Mouse (Mus musculus): Measurements from ENCODE around the gene Bricd5. TPM values are rescaled to one million over a fixed set of nuclear protein-coding genes. Genes with fewer than 3 reads are reported as not detected.
A peak's percentile ranks its signal among the peaks of the same experiment; 100 is the strongest.
"Not testable (repeated sequence)": the region's sequence is repeated elsewhere in the genome, so short reads cannot be mapped to it uniquely, and the experiment has no call there.

Bricd5 gene
- total RNA-seq, 1 experiment from 2014 or later: not detected

DNA sequence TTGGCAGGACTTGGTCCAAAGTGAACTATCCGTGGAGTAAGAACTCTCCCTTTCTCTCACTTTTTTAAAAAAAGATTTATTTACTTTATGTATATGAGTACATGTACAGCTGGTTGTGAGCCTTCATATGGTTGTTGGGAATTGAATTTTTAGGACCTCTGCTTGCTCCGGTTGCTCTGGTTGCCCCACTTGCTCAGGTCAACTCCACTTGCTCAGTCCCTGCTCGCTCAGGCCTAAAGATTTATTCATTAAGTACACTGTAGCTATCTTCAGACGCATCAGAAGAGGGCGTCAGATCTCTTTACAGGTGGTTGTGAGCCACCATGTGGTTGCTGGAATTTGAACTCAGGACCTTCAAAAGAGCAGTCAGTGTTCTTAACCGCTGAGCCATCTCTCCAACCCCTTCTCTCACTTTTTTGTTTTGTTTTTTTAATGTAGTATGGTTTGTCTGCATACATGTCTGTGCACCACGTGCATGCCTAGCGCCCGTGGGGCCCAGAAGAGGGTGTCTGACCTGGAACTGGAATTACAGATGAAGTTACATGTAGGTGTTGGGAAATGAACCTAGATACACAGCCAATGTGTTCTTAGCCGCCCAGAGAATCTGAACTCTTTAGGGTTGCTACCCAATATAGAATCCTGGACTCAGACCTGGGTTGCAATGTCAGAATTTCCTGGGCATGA lies 18.0 kb upstream of the Bricd5 start:
- not testable (repeated sequence) for ATAC-seq (replicated peaks; ENCODE audit: low read depth, poor library complexity, severe bottlenecking)

DNA sequence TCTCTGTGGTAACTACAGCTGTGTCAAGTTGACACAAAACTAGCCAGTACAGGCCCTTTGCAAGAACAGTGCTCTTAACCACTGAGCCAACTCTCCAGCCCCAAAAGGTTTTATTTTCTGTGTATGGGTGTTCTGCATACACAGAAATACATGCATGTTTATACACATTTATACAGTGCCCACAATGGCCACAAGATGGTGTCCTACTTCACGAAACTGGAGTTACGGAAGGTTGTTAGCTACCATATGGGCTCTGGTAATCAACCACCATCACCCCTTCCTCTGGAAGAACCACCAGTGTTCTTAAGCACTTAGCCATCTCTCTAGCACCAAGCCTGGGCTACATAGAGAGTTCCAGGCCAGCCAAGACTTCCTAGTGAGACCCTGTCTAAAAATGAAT lies 12.1 kb upstream of the Bricd5 start:
- ATAC-seq (replicated peaks; ENCODE audit: low read depth, poor library complexity, severe bottlenecking): peak; percentile 74

DNA sequence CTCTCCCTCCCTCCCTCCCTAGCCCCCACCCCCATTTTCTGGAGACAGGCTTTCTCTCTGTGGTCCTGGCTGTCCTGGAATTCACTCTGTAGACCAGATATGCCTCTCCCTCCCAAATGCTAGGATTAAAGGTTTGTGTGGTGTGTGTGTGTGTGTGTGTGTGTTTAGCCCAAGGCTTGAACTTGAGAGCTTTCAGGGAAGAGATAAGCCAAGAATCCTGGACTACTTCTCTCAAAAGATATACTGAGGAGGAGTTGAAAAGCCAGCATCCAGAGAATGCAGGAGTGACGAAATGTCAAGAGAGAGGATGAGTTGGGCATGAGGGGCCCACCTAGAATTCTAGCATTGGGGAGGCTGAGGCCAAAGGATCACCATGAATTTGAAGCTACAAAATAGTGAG lies 10.8 kb upstream of the Bricd5 start:
- no peak for ATAC-seq (replicated peaks; ENCODE audit: low read depth, poor library complexity, severe bottlenecking)

DNA sequence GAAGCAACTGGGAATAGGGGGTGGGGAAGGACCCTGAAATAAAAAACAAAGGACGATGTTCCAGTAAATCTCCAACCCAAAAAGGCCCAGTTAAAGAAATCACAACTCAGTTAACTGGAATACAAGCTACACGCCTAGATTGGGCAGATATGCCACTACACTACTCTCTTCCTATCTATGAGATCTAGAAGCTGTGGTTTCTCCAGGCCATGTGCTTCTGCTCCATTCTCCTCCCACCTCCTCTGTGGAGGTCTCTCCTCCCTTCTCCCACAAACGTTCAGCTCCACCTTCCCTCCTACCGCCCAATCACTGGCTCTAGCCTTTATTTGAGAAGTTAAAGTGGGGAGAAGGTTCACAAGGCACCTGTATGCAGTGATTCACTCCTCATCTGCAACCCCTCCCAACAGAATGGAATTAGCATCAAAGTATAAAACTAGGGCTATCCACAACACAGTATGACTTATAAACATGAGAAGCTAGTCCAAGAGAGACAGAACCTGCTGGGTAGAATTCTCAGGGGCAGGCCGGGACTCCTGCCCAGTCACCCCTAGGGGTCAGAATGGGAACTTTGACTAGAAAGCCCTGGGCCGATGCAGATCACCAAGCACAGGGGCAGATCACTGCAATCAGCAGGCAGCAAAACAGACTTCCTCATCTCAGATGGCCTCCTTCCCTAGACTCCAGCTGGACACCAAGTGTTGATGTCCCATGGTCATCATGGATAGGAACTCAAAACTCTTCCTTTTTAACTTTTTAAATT lies 10.1 kb upstream of the Bricd5 start:
- peak; percentile 85 for ATAC-seq (replicated peaks; ENCODE audit: low read depth, poor library complexity, severe bottlenecking)

DNA sequence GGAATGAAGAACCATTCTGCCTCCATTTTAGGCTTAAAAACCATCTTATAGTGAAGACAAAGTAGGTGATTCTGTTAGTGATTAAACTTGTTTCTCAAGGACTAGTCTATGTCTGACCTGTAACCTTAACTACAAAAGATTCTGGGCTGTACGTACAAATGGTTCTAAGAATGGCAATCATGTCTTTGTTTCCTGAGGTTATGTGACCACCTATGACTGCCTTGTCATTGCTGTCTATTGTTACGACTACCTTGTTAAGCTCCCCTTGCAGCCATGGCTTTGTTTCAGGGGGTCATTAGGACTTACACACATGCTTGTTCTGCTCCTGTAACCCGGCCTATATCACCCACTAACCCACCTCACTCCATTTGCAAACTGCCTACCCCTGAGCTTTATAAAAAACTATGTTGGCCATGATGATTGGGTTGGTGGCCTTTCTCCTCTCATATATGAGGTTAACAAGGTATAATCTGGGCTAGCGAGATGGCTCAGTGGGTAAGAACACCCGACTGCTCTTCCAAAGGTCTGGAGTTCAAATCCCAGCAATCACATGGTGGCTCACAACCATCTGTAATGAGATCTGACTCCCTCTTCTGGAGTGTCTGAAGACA lies 4.9 kb upstream of the Bricd5 start:
- ATAC-seq (replicated peaks; ENCODE audit: low read depth, poor library complexity, severe bottlenecking): no peak

DNA sequence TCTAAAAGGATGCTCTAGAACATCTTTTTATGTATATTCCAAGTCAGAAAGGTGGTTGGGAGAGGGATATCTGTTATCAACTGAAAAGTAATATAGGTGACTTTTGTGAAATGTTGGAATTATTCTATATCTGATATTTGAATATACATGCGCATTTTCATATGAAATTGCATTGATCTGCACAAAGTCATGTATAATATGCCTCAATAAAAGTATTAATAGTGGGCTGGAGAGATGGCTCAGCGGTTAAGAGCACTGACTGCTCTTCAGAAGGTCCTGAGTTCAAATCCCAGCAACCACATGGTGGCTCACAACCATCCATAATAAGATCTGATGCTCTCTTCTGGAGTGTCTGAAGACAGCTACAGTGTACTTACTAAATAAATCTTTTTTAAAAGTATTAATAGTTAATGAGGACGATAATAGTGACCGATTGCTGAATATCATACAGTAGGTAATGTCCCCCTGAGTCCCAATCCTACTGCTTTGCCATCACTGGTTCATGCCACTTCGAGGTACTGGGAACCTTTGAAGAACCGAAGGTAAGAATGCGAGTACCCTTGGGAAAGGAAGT lies 4.3 kb upstream of the Bricd5 start:
- ATAC-seq (replicated peaks; ENCODE audit: low read depth, poor library complexity, severe bottlenecking): no peak

DNA sequence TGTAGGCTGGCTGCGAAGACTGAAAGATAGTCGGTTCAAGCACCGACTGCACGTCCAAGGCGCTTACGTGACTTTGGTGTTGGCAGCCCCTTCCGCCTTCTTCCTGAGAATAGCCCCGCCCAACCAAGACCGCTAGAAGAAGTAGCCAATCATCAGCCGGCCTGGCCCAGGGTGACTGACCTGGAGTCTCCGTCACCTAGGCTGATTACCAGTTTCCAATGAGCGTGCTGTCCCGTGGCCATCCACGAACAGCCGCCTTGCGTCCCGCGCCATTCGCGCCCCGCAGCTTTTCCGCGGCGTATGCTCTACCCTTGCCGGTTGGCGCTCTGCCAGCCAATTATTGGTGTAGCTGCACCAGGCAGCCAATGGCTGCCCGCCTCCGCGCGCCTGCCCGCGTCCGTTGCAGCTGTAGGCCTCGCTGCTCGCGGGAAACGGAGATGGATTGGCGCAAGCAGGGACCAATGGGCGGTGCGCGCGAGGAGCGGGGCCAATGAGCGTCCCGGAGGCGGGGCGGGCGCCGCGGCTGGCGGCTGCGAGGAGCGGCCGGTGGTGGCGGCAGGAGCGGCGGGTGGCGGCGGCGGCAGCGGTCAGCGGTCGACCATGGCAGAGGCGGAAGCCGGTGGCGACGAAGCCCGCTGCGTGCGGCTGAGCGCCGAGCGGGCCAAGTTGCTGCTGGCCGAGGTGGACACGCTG lies 3.6 kb upstream of the Bricd5 start, which contains the start of the genes E4f1 and Pgp:
Gene E4f1 (minus strand): TSS at position 404 of the 693 bp plus-strand sequence.
Gene Pgp (plus strand): TSS at position 483 of the 693 bp plus-strand sequence.
- peak; percentile 94 for ATAC-seq (replicated peaks; ENCODE audit: low read depth, poor library complexity, severe bottlenecking)

DNA sequence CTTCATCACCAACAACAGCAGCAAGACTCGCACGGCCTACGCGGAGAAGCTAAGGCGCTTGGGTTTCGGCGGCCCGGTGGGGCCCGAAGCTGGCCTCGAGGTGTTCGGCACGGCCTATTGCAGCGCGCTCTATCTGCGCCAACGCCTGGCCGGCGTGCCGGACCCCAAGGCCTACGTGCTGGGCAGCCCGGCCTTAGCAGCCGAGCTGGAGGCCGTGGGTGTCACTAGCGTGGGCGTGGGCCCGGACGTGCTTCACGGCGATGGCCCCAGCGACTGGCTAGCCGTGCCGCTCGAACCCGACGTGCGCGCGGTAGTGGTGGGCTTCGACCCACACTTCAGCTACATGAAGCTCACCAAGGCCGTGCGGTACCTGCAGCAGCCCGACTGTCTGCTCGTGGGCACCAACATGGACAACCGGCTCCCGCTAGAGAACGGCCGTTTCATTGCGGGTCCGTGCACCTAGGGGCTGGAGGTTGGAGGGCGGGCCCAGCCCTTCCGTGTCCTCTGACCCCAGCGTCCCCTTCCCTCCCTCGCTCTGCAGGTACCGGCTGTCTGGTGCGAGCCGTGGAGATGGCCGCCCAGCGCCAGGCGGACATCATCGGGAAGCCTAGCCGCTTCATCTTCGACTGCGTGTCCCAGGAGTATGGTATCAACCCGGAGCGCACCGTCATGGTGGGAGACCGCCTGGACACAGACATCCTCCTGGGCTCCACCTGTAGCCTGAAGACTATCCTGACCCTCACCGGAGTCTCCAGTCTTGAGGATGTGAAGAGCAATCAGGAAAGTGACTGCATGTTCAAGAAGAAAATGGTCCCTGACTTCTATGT lies 2.8 kb upstream of the Bricd5 start:
- no peak for ATAC-seq (replicated peaks; ENCODE audit: low read depth, poor library complexity, severe bottlenecking)

DNA sequence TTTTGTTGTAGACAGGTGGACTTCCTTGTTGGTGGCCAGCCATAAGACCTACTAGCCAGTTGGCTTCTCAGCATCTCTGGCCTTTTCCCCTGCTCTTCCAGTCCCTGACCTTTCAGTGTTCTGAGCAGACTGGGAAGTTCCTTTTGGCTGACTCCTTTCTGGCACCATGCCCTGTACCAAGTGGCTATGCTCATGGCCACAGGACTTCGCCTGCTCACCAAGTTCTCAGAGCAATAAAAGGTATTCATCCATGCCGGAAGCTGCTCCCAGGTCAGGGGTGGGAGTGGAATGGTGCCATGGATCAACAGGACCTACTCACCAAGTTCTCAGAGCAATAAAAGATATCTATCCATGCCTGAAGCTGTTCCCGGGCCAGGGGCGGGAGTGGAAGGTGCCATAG lies 1.2 kb upstream of the Bricd5 start:
- no peak for ATAC-seq (replicated peaks; ENCODE audit: low read depth, poor library complexity, severe bottlenecking)

DNA sequence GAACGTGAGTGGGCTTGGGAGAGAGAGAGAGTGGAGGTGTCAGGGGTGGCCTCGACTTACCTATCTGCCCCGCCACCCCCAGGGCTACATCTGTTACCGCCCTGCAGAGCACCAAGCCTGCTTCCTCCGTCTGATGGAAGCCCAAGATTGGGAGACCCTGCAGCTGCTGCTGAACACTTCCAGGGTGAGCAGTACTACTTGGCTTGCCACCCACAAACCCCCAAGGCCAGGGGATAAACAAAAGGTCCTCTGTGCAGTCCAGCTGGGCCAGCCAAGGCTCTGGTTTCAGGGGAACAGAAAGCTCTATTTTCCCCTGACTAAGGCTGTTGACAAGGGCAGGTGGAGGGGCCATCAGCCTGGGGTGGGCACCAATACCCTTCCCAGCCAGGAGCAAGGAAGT lies 873 bp downstream of the Bricd5 start:
- no peak for ATAC-seq (replicated peaks; ENCODE audit: low read depth, poor library complexity, severe bottlenecking)

DNA sequence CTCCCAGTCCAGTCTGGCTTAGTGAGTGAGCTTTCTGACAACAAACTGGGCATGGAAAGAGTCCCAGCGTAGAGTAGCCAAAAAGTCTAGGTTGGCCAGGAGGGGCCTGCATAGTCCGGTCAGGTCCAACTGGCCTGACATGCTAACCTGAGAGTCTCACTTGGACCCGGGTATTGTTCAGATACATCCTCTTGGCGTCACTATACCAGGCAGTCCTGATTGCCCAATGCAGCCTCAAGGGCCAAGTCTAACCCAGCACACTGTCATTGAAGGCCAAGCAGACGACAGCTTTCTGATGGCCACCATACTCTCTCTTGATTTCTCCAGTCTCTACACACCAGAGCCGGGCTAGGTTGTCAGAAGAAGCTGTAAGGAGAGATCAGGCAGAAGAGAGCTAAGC lies 1.9 kb downstream of the Bricd5 start:
- no peak for ATAC-seq (replicated peaks; ENCODE audit: low read depth, poor library complexity, severe bottlenecking)

DNA sequence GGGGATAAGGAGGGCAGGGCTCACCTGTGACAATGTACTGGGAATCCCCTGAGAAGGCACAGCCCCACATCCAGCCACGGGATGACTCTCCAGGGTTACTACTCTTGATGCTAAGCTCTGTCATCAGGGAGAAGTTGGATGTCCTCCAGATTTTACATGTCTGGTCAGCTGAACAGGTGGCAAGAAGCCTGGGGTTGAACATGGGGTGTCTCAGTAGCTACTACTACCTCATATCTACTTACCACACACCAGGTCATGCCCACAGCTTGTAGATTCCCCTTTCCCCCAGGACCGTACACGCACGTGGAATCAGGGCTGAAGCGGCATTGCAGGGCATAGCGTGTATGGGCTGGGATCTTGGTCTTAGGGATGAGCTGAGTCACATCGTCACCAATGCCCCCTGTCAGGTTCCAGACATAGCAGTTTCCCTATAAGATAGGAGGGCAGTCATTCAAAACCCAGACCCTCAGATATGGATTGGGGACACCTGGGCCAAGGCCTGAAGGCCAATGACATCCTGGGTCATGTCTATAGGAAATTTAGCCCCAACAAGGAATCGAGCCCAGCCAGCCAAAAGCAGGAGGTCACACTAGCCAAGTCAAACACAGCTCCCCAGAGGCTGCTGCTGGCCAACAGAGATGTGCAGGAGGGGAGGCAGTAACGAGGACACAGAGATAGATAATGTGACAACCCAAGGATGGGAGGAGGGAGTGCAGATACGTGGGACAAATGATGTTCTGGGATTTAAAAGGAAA lies 2.5 kb downstream of the Bricd5 start:
- ATAC-seq (replicated peaks; ENCODE audit: low read depth, poor library complexity, severe bottlenecking): no peak

DNA sequence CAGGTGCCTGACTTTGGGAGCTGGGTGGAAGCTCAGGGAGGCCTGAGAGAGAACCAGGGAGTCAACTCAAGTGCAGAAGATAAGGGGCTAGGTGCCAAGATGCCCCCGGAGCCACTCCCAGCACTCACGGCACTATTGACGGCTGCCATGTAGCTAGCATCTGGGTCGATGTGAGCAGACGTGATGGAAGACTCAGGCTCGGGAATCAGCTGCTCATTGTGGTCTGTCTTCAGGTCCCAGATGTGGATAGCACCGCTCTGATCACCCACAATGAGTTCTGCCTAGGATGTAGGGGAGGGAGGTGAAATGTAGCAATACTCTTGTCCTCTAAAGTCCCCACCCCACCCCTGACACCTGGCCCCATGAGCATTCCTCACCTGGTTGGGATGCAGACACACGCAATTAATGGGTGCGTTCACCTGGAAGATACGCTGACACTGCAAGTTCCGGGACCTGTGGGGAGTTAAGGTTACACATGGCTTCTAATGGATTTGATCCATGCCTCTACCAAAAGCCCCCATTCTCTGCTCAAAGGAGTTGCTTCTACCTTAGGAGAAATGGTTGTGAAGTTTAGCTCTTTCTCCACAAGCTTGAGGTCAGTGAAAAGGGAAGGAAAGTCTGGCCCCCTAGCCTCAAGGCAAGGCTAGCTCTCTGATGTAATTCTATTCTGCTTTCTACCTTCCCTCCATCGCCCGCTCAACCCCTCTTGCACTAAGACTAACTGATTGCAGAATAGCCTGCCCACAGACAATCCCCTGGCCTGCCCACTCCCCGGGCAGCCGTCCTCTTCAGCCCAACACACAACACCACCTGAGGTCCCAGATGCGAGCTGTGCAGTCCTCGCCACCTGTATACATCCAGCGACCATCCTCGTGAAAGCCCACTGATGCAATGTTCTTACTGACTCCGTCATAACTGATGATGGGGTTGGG lies 3.6 kb downstream of the Bricd5 start:
- ATAC-seq (replicated peaks; ENCODE audit: low read depth, poor library complexity, severe bottlenecking): no peak

DNA sequence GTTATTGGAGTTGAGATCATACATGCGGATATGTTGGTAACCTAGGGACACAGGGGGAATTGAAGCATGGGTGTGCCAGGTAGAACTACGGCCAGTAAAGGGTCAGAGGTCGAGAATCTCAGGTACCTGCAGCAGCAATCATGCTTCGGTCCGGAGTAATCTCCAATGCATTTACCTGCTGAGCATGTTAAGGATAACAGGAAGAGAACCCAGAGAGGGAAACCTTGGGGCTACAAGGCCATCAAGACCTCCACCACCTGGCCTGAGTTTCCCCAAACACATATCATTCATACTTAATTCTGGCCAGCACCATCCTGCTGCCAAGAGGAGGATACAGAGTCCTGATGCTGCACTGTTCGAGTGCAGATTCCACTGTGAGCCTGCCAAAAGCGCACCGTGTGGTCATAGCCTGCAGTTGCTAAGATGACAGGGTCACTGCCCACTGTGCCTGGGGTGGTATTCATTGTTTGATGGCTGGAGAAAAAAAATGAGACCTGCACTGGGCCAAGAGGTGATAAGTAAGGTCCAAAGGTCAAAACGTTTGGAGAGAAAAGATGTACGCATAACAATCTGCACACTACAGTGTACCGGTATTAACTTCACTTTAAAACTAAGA lies 4.4 kb downstream of the Bricd5 start:
- no peak for ATAC-seq (replicated peaks; ENCODE audit: low read depth, poor library complexity, severe bottlenecking)

DNA sequence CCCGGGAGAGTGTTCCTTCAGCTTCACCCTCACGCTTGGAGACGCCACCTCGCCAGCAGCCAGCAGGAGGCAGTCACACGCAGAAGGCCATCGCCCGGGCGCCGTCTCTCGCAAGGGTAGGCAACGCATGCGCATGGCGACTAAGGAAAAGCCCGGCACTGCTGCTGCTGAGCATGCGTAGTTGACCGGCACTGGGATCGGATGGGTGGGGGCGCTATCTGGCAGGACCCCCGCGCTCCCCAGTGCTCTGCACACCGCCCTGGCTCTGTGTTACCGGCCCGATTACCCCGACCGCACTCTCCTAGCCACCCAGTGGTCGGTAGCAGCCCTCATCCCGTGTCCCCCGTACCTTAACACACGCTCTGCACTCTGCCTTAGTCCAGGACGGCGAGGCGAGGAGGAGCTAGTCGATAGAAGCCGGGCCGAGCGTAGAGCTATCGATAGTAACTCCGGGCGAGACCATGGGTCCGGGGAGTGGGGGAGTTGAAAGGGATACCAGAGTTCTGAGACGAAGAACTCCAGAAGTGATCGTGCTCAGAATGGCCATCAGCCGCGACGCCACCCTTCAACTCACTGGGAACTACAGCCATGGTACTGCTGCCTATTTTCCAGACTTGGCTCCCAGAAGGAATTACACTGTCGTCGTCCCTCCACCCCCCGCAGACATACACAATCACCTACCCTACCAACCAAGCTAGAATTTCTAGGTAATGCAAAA lies 5.1 kb downstream of the Bricd5 start, which contains the start of gene Mlst8:
Gene Mlst8 (minus strand): TSS at position 416 of the 718 bp plus-strand sequence.
- ATAC-seq (replicated peaks; ENCODE audit: low read depth, poor library complexity, severe bottlenecking): peak; percentile 93

DNA sequence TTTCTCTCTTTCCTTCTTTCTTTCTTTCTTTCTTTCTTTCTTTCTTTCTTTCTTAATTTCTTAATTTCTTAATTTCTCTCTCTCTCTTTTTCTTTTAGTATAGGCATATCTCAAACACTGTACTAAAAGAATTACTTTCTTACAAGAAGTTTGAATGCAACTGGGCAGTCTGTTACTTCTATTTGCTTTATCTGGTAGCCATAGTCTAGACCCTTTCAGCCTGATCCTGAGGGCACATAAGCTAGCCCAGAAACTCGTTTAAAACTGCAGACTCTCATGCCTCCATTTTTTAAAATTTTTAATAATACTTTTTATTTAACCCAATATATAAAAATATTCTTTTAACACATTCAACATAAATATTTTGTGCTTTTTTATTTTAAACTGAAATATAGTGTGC lies 5.7 kb downstream of the Bricd5 start:
- no peak for ATAC-seq (replicated peaks; ENCODE audit: low read depth, poor library complexity, severe bottlenecking)

All from common myeloid progenitor, adult 5-6 weeks (primary cell).